Mouse (Mus musculus) cerebellum, postnatal 14 days (tissue): ENCODE results near the gene Rcl1.

Experiments
- DNase-seq, 2 experiments: peaks; one replicate each; pipeline ENCODE4 v3.0.0; 2021; ENCODE audit warnings: mixed read lengths in 2 of 2

Gene Rcl1

GRCm38 (mm10) chr19:29113746-29114649, 12.8 kb downstream of the Rcl1 start:
- DNase-seq, result no peak

- no peak for DNase-seq
Observed at GRCm38 (mm10) chr19:29116796-29117195, 15.6 kb downstream of the Rcl1 start.

- DNase-seq, result no peak
Observed at GRCm38 (mm10) chr19:29118196-29118595, 17.0 kb downstream of the Rcl1 start.

GRCm38 (mm10) chr19:29120311-29120710, 19.1 kb downstream of the Rcl1 start:
- DNase-seq, result no peak

GRCm38 (mm10) chr19:29121394-29121793, 20.2 kb downstream of the Rcl1 start:
- no peak for DNase-seq

GRCm38 (mm10) chr19:29124886-29125585, 23.9 kb downstream of the Rcl1 start:
- no peak for DNase-seq

- no peak for DNase-seq
Observed at GRCm38 (mm10) chr19:29126347-29127015, 25.3 kb downstream of the Rcl1 start.

- DNase-seq, result no peak
Observed at GRCm38 (mm10) chr19:29127331-29127730, 26.2 kb downstream of the Rcl1 start.

- no peak for DNase-seq
Observed at GRCm38 (mm10) chr19:29128217-29128616, 27.0 kb downstream of the Rcl1 start.

- no peak for DNase-seq
Observed at GRCm38 (mm10) chr19:29129551-29129950, 28.4 kb downstream of the Rcl1 start.

GRCm38 (mm10) chr19:29131171-29131570, 30.0 kb downstream of the Rcl1 start:
- DNase-seq, result peak; percentile 44 to 62

GRCm38 (mm10) chr19:29134293-29134692, 33.1 kb downstream of the Rcl1 start:
- DNase-seq, result no peak

- no peak for DNase-seq
Observed at GRCm38 (mm10) chr19:29135172-29135736, 34.1 kb downstream of the Rcl1 start.

GRCm38 (mm10) chr19:29138546-29139270, 37.5 kb downstream of the Rcl1 start:
- peak; percentile 68 to 70 for DNase-seq

- peak; percentile 13 to 19 for DNase-seq
Observed at GRCm38 (mm10) chr19:29139699-29140456, 38.7 kb downstream of the Rcl1 start.

- DNase-seq, result no peak
Observed at GRCm38 (mm10) chr19:29140933-29141332, 39.8 kb downstream of the Rcl1 start.

- DNase-seq, result no peak
Observed at GRCm38 (mm10) chr19:29142307-29142706, 41.1 kb downstream of the Rcl1 start.

GRCm38 (mm10) chr19:29145421-29145820, 44.2 kb downstream of the Rcl1 start:
- no peak for DNase-seq

GRCm38 (mm10) chr19:29146820-29147219, 45.6 kb downstream of the Rcl1 start:
- DNase-seq, result no peak

GRCm38 (mm10) chr19:29149583-29149982, 48.4 kb downstream of the Rcl1 start:
- DNase-seq, result no peak

- DNase-seq, result no peak
Observed at GRCm38 (mm10) chr19:29150038-29150437, 48.9 kb downstream of the Rcl1 start.

GRCm38 (mm10) chr19:29151443-29151842, 50.3 kb downstream of the Rcl1 start:
- no peak for DNase-seq
